Mouse (Mus musculus) urinary bladder, postnatal 14 days (tissue): ENCODE measurements around the gene Olfr1214.
"Not testable (repeated sequence)": the region's sequence is repeated elsewhere in the genome, so short reads cannot be mapped to it uniquely, and the experiment has no call there.

ENCODE experiments used
- DNase-seq: peaks from one replicate; pipeline ENCODE4 v3.0.0; 2021; ENCODE audit warnings: low spot score

Gene Olfr1214

DNA sequence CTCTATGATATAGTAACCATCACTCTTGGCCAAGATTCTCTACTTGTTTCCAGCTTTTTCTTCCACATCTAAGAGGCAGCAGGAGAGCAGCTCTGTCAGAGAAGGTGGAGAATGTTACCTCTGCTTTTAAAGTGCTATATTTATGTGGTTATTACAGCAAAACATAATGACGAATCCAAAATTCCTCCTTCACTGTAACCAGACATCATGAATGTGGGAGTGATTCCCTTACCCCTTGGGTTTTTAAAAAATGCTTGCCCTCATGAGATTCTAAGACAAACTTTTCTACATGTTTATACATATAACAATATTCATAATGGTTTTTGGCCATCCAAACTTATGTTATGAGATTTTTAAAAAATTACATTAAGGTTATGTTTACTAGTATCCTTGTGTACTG lies at the start of gene Olfr1214:
Gene Olfr1214 (minus strand): TSS at position 101 of the 400 bp plus-strand sequence.
- DNase-seq: no peak

DNA sequence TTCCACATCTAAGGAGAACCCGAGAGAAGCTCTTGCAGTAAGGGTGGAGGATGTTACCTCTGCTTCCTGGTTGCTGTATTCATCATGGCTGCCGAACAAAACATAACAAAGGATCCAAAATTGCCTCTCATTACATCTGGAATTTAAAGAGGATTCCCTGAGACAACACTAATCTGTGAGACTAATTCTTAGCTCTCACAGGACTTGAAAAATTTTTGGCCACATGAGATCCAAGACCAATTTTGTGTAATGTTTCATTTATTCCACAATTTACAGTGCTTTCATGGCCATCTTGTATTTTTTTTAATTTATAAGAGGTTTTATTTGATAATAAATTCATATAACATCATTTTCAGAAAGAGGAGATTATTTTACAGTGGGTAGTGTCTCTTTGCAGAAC lies 39.5 kb upstream of the Olfr1214 start, which contains the start of gene Olfr1217:
Gene Olfr1217 (minus strand): TSS at position 101 of the 400 bp plus-strand sequence.
- no peak for DNase-seq

DNA sequence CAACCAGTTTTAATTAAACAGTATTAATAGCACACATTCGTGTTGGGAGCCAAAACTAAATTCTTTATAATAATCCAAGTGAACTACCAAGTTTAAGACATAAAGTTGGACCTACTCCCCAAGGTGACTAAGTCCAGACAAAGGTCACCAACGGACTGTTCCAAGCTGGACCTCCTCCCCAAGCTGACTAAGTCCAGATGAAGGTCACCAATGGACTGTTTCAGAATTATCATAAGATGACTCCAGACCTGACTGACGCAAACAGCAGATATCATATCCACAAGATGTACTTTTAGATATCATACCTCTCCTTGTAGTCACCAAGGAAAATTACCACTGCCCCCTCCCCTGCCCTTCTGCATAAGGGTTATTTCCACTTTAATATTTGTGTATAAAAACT lies 29.0 kb upstream of the Olfr1214 start:
- not testable (repeated sequence) for DNase-seq

DNA sequence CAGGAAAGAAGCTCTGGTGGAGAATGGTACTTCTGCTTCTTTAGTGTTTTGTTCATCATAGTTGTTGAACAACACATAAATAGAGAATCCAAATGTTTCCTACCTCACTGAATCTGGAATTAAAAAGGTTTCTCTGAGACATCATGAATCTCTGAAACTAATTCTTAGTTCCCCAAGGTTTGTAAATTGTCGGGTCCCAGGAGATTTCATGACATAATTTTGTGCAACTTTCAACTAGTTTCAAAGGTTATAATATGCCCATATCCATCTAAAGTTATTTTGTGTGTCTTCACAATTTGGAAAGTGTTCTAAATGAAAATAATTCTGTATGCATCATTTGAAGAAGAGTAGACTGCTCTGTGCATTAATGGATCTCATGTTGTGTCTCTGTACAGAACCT lies 25.8 kb upstream of the Olfr1214 start, which contains the start of gene Olfr1216:
Gene Olfr1216 (minus strand): TSS at position 101 of the 400 bp plus-strand sequence.
- no peak for DNase-seq

DNA sequence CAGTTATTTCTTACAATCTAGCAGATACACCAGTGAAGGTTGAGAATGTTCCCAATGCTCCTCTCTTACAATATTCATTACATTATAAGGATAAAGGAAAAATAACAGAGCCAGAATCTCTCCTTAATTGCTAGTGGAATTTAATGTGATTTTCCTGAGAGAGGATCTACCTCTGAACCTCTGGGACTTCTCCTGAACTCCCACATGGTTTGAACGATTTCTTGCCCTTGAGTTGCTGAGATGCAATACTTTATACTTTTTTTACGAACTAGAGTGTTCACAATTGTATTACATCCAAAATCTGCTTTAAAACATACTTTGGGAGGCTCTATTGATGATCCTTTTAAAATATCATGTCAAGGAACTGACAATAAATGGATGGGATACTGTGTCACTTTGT lies 14.4 kb upstream of the Olfr1214 start, which contains the start of gene Olfr1215:
Gene Olfr1215 (minus strand): TSS at position 101 of the 400 bp plus-strand sequence.
- DNase-seq: no peak

DNA sequence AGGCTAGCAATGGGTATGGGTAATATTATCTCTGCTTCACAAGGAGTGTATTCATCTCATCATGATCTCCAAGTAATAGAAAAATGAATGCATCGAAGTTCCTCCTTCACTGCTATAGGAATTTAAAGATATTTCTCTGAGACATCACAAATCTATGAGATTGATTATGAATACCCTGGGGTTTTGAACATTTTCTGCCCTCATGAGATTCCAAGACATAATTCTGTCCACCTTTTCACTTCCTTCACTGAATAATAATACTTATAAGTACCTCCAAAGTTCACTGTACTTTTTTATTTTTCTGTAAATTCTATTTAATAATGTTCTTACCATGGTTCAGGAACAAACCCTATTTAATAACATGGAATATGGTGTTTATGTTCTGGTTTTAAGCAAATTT lies 12.3 kb downstream of the Olfr1214 start, which contains the start of gene Gm13762:
Gene Gm13762 (minus strand): TSS at position 101 of the 400 bp plus-strand sequence.
- no peak for DNase-seq

DNA sequence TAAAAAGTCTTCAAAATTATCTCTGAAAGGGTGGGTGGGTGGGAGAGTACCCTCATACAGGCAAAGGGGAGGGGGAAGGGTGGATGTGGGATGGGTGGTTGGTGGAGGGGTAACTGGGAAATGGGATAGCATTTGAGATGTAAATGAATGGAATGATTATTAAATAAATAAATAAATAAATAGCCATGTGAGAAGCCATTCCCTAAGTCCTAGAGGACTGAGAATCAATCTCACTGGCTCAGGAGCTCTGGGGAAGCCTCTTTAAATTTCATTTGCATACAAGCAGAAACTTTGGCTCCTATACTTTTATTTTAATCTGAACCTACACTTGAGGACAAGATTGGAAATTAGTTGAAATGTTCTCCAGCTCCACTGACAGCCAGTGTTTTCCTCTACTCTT lies 38.8 kb downstream of the Olfr1214 start, which contains the start of gene Olfr1212:
Gene Olfr1212 (plus strand): TSS at position 301 of the 400 bp plus-strand sequence.
- DNase-seq: no peak

DNA sequence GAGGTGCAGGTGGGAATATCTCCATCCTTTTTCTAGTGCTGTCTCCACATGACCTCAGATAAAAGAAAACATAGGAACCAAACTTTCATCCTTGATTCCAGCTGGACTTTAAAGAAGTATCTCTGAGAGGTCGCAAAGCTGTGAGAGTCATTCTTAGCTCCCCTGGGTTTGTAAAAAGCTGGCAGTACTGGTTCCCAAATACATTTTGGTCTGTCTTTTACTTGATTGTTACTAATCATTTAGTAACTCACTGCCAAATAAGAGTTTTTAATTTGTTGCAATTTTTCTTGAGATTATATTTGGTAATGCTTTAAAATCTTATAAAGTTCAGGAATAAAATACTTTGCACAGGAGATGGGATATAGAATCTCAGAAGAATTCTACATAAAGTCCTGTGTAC lies 54.4 kb downstream of the Olfr1214 start, which contains the start of gene Olfr1211:
Gene Olfr1211 (minus strand): TSS at position 101 of the 400 bp plus-strand sequence.
- DNase-seq: no peak
